Mouse (Mus musculus) kidney, embryonic 14.5 days (tissue): ENCODE measurements around the gene Shisal2b. TPM values are rescaled to one million over a fixed set of nuclear protein-coding genes. Genes with fewer than 3 reads are reported as not detected.
"Not testable (repeated sequence)": the region's sequence is repeated elsewhere in the genome, so short reads cannot be mapped to it uniquely, and the experiment has no call there.

Experiments
- ATAC-seq: fragments of 200-750 bp; cut with Nextera tagmentation; 2 replicates; pipeline ENCODE4 v1.8.0; 2017; ENCODE audit warnings: moderate number of reproducible peaks, mild to moderate bottlenecking, moderate TSS enrichment, moderate library complexity; ENCODE audit not compliant: low FRiP score, low TSS enrichment
- H3K27ac ChIP-seq: fragments of 300-500 bp; sonication (generic); 2 replicates; pipeline ENCODE4 v1.5.1; 2014; ENCODE audit warnings: low read depth, mild to moderate bottlenecking, low read length, moderate library complexity, mixed read lengths
- H3K27me3 ChIP-seq: fragments of 300-500 bp; sonication (generic); 2 replicates; pipeline ENCODE4 v1.6.1; 2014; ENCODE audit warnings: mild to moderate bottlenecking, low read length; ENCODE audit not compliant: control insufficient read depth, insufficient read depth
- H3K36me3 ChIP-seq: fragments of 300-500 bp; sonication (generic); 2 replicates; pipeline ENCODE4 v1.6.1; 2014; ENCODE audit warnings: low read length, mixed read lengths; ENCODE audit not compliant: control insufficient read depth, insufficient read depth
- H3K4me1 ChIP-seq: fragments of 300-500 bp; sonication (generic); 2 replicates; pipeline ENCODE4 v1.6.1; 2014; ENCODE audit warnings: low read length, mixed read lengths; ENCODE audit not compliant: control insufficient read depth, insufficient read depth
- H3K4me2 ChIP-seq: fragments of 300-500 bp; sonication (generic); replicated peaks from 2 replicates; pipeline ENCODE4 v1.6.1; 2014; ENCODE audit warnings: low read depth, mild to moderate bottlenecking, low read length
- H3K4me3 ChIP-seq: fragments of 300-500 bp; sonication (generic); 2 replicates; pipeline ENCODE4 v1.5.1; 2014; ENCODE audit warnings: mild to moderate bottlenecking, low read length
- H3K9ac ChIP-seq: fragments of 300-500 bp; sonication (generic); 2 replicates; pipeline ENCODE4 v1.6.1; 2014; ENCODE audit warnings: low read depth, mild to moderate bottlenecking, low read length, moderate library complexity
- H3K9me3 ChIP-seq: fragments of 300-500 bp; sonication (generic); 2 replicates; pipeline ENCODE4 v1.6.1; 2016; ENCODE audit warnings: low read length; ENCODE audit not compliant: control insufficient read depth
- WGBS: fragments of 180-500 bp; shearing (Covaris S2); extraction: QIAGEN DNeasy Blood & Tissue Kit; methylation state at CpG from one replicate; pipeline ENCODE4 v1.1.7; 2014; 5-methylcytosine and 5-hydroxymethylcytosine counted together
- polyA plus RNA-seq: library from polyadenylated mRNA; unstranded; fragments of >200 nt; fragmentation: Nextera tagmentation; extraction: Ambion mirVana; gene quantifications from 2 replicates; pipeline ENCODE4 v1.2.1, GENCODE M21; 2014

The Shisal2b gene
- polyA plus RNA-seq = 0.87 and 2.4 TPM in 2 replicates

DNA sequence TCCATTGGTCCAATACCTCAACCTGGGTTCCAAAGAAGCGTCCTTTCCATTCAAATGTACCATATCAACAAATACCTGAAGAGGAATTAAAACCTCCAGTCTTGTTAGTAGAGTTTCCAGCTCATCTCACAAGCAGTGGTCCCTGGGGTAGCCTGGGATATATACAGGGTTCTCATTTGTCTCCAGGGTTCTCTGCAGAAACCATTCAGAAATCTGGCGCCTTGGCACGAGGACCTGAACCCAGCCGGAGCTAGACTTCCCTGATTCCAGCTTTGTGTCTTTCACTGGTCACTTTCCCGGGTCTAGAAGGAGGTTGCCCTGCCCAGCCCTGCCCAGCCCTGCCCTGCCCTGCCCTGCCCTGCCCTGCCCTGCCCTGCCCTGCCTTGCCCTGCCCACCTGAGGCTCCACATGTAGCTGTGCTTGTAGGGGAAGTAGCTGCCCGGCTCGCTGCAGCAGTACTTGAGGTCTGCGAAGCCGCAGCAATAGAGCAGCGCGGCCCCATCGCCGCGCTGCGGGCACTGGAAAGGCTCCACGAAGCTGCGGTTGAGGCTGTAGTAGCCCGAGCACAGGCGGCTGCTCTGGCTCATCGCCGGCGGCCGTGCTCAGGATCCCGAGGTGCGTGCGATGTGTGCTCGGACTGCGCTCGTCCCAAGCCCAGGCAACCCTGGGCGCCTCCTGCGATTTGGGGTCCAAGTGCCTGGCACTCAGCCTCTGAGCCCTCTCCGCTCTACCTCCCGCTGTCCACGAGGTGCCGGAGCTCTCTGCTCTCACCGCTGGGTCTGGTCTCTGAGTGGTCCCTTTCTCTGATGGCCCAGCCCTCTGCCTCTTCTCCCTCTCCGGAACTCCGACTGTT lies at the start of gene Shisal2b:
Gene Shisal2b, minus strand, starts transcription at position 767 of the 853 bp plus-strand sequence.
- peak within 1 kb of the TSS; percentile 46 for H3K4me3 ChIP-seq
- WGBS = 6% methylated on average over 37 of the region's 38 CpGs
- no peaks in the 10 kb centered on the region for H3K36me3 ChIP-seq
- peak; percentile 92 for ATAC-seq
- peaks cover 19% of the 10 kb centered on the region for H3K27me3 ChIP-seq
- H3K4me1 ChIP-seq = no peaks in the 10 kb centered on the region
- H3K9me3 ChIP-seq = no peaks in the 10 kb centered on the region
- no peak within 1 kb of the TSS for H3K27ac ChIP-seq
- H3K4me2 ChIP-seq = peak within 1 kb of the TSS; percentile 91
- H3K9ac ChIP-seq = peak within 1 kb of the TSS; percentile 44; the same call in 1 of the 2 replicates

- H3K27me3 ChIP-seq, H3K9me3 ChIP-seq, H3K4me2 ChIP-seq, ATAC-seq, H3K36me3 ChIP-seq, H3K27ac ChIP-seq, H3K4me3 ChIP-seq, H3K9ac ChIP-seq, H3K4me1 ChIP-seq: not testable (repeated sequence)
- WGBS = 86% methylated on average over 5 of the region's 5 CpGs
Observed at GRCm38 (mm10) chr13:104911626-104912025, 47.9 kb upstream of the Shisal2b start.

GRCm38 (mm10) chr13:104911006-104911405 lies 47.3 kb upstream of the Shisal2b start:
- ATAC-seq, H3K27ac ChIP-seq, H3K9me3 ChIP-seq, H3K4me2 ChIP-seq, H3K36me3 ChIP-seq, H3K4me3 ChIP-seq, H3K9ac ChIP-seq, H3K4me1 ChIP-seq, H3K27me3 ChIP-seq: not testable (repeated sequence)
- WGBS = 94% methylated on average over 1 of the region's 1 CpGs

GRCm38 (mm10) chr13:104908691-104909090 lies 45.0 kb upstream of the Shisal2b start:
- Histone ChIP-seq H3K4me2 (no peak overlapping the region), H3K27ac (no peak overlapping the region), H3K9me3 (no peaks in the 10 kb centered on the region), H3K4me3 (no peak overlapping the region), H3K27me3 (no peaks in the 10 kb centered on the region), H3K4me1 (no peaks in the 10 kb centered on the region), H3K9ac (no peak overlapping the region), H3K36me3 (no peaks in the 10 kb centered on the region)
- WGBS = 64% methylated on average over 7 of the region's 7 CpGs
- ATAC-seq = no peak

- Histone ChIP-seq H3K9ac (no peak overlapping the region), H3K27ac (no peak overlapping the region), H3K27me3 (no peaks in the 10 kb centered on the region), H3K4me3 (no peak overlapping the region), H3K4me2 (no peak overlapping the region), H3K9me3 (no peaks in the 10 kb centered on the region), H3K4me1 (no peaks in the 10 kb centered on the region), H3K36me3 (no peaks in the 10 kb centered on the region)
- no peak for ATAC-seq
- 95% methylated on average over 1 of the region's 1 CpGs for WGBS
Observed at GRCm38 (mm10) chr13:104894771-104895170, 31.1 kb upstream of the Shisal2b start.

GRCm38 (mm10) chr13:104892337-104892736 lies 28.6 kb upstream of the Shisal2b start:
- Histone ChIP-seq H3K9ac (no peak overlapping the region), H3K4me3 (no peak overlapping the region), H3K4me1 (no peaks in the 10 kb centered on the region), H3K9me3 (no peaks in the 10 kb centered on the region), H3K27ac (no peak overlapping the region), H3K36me3 (no peaks in the 10 kb centered on the region), H3K4me2 (no peak overlapping the region), H3K27me3 (no peaks in the 10 kb centered on the region)
- ATAC-seq = no peak
- 80% methylated on average over 4 of the region's 4 CpGs for WGBS

DNA sequence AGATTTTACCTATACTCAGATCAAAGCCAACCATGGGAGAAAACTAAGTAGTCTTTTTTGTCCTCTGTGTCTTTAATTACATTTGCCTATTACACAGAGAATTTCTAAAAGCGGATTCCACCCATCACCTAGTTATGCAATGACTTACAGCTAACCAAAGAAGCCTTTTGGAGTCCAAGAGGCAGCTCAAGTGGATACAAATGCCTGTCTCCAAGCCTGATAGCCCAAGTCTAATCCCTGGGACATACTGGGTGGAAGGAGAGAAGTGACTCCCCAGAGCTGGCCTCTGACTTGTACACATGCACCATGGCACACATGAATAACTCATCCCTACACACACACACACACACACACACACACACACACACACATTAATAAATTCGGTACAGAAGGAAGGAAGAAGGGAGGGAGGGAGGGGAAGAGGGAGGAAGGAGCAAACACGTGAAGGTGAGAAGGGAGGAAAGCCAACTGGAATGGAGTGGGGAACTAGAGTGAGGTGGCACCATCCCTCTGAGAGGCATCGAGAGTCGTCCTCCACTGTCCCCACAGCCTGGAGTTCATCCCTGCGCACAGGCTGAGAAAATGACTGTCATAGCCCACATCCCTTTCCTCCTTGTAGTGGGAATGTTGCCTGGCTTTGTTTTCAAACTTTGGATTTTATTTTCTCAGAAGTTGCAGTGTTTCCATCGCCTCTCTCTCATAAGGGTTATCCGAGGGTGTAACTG lies 22.8 kb upstream of the Shisal2b start:
- WGBS = 68% methylated on average over 8 of the region's 8 CpGs
- ATAC-seq = no peak
- H3K4me1 ChIP-seq = no peaks in the 10 kb centered on the region
- no peak overlapping the region for H3K9ac ChIP-seq
- no peaks in the 10 kb centered on the region for H3K27me3 ChIP-seq
- no peaks in the 10 kb centered on the region for H3K36me3 ChIP-seq
- no peak overlapping the region for H3K27ac ChIP-seq
- H3K4me3 ChIP-seq = no peak overlapping the region
- H3K4me2 ChIP-seq = no peak overlapping the region
- H3K9me3 ChIP-seq = no peaks in the 10 kb centered on the region

GRCm38 (mm10) chr13:104883566-104884249 lies 20.0 kb upstream of the Shisal2b start:
- no peak overlapping the region for H3K27ac ChIP-seq
- H3K9ac ChIP-seq = no peak overlapping the region
- no peaks in the 10 kb centered on the region for H3K27me3 ChIP-seq
- no peak overlapping the region for H3K4me3 ChIP-seq
- H3K4me2 ChIP-seq = no peak overlapping the region
- no peaks in the 10 kb centered on the region for H3K36me3 ChIP-seq
- ATAC-seq = no peak
- no peaks in the 10 kb centered on the region for H3K9me3 ChIP-seq
- H3K4me1 ChIP-seq = no peaks in the 10 kb centered on the region
- 21% methylated on average over 14 of the region's 16 CpGs for WGBS
